Mouse (Mus musculus) mouse trophoblast stem cell (cell line): ENCODE data around the gene Thbs4.
"Not testable (repeated sequence)": the region's sequence is repeated elsewhere in the genome, so short reads cannot be mapped to it uniquely, and the experiment has no call there.

ENCODE experiments used
- in situ Hi-C, 2 experiments: fragments of 300-500 bp; cut with MseI, MboI; formaldehyde crosslinking; loops; 2 replicates in 1 of 2; 3 replicates in 1 of 2; pipeline ENCODE4 v1.15.1; 2025

Gene Thbs4

GRCm38 (mm10) chr13:92794462-92795214 lies at the start of gene Thbs4:
Thbs4 (minus strand) TSS chr13:92794818.
- in situ Hi-C loops = no loop called here

- in situ Hi-C loops = no loop called here
These were observed 38.5 kb upstream of the Thbs4 start for GRCm38 (mm10) chr13:92833162-92833561.

- in situ Hi-C loops = no loop called here
These were observed 34.2 kb upstream of the Thbs4 start for GRCm38 (mm10) chr13:92828820-92829219.

GRCm38 (mm10) chr13:92817357-92817756 lies 22.7 kb upstream of the Thbs4 start:
- in situ Hi-C loops = no loop called here

GRCm38 (mm10) chr13:92816329-92816728 lies 21.7 kb upstream of the Thbs4 start:
- in situ Hi-C loops = no loop called here

- in situ Hi-C loops = not testable (repeated sequence)
These were observed 16.0 kb upstream of the Thbs4 start for GRCm38 (mm10) chr13:92810592-92810991.

GRCm38 (mm10) chr13:92807849-92808248 lies 13.2 kb upstream of the Thbs4 start:
- in situ Hi-C loops = no loop called here

- in situ Hi-C loops = no loop called here
These were observed 12.2 kb upstream of the Thbs4 start for GRCm38 (mm10) chr13:92806785-92807184.

- in situ Hi-C loops = no loop called here
These were observed 4.8 kb upstream of the Thbs4 start for GRCm38 (mm10) chr13:92799306-92799925.

- in situ Hi-C loops = no loop called here
These were observed 4.2 kb upstream of the Thbs4 start for GRCm38 (mm10) chr13:92798830-92799229.

- in situ Hi-C loops = no loop called here
These were observed 982 bp downstream of the Thbs4 start for GRCm38 (mm10) chr13:92793636-92794035.

- in situ Hi-C loops = no loop called here
These were observed 3.1 kb downstream of the Thbs4 start for GRCm38 (mm10) chr13:92791474-92791873.

- in situ Hi-C loops = no loop called here
These were observed 10.3 kb downstream of the Thbs4 start for GRCm38 (mm10) chr13:92784311-92784710.

- in situ Hi-C loops = no loop called here
These were observed 11.1 kb downstream of the Thbs4 start for GRCm38 (mm10) chr13:92783551-92783950.

- in situ Hi-C loops = no loop called here
These were observed 13.7 kb downstream of the Thbs4 start for GRCm38 (mm10) chr13:92780927-92781326.

GRCm38 (mm10) chr13:92780076-92780475 lies 14.5 kb downstream of the Thbs4 start:
- in situ Hi-C loops = no loop called here

- in situ Hi-C loops = no loop called here
These were observed 16.0 kb downstream of the Thbs4 start for GRCm38 (mm10) chr13:92778642-92779041.

GRCm38 (mm10) chr13:92775916-92776315 lies 18.7 kb downstream of the Thbs4 start:
- in situ Hi-C loops = no loop called here

GRCm38 (mm10) chr13:92774887-92775286 lies 19.7 kb downstream of the Thbs4 start:
- in situ Hi-C loops = loop anchor here in 1 of 2 experiments (25.0 kb wide), 1 partner anchor 462 kb away; no protein-coding TSS in a partner anchor

GRCm38 (mm10) chr13:92772500-92772899 lies 22.1 kb downstream of the Thbs4 start:
- in situ Hi-C loops = loop anchor here in 1 of 2 experiments (25.0 kb wide), 1 partner anchor 465 kb away; no protein-coding TSS in a partner anchor

GRCm38 (mm10) chr13:92771566-92771965 lies 23.1 kb downstream of the Thbs4 start:
- in situ Hi-C loops = loop anchor here in 1 of 2 experiments (25.0 kb wide), 1 partner anchor 466 kb away; no protein-coding TSS in a partner anchor

GRCm38 (mm10) chr13:92765454-92766242 lies 29.0 kb downstream of the Thbs4 start:
- in situ Hi-C loops = loop anchor here in 1 of 2 experiments (25.0 kb wide), 1 partner anchor 472 kb away; no protein-coding TSS in a partner anchor
